Mouse (Mus musculus) right cerebral cortex, postnatal 10 days (tissue): Measurements from ENCODE around the gene AC129217.1.
A peak's percentile ranks its signal among the peaks of the same experiment; 100 is the strongest.

Experiments used
- DNase-seq, 2 experiments: peaks; one replicate each; pipeline ENCODE4 v3.0.0; 2021; ENCODE audit warnings: low spot score in 2 of 2

Gene AC129217.1

DNA sequence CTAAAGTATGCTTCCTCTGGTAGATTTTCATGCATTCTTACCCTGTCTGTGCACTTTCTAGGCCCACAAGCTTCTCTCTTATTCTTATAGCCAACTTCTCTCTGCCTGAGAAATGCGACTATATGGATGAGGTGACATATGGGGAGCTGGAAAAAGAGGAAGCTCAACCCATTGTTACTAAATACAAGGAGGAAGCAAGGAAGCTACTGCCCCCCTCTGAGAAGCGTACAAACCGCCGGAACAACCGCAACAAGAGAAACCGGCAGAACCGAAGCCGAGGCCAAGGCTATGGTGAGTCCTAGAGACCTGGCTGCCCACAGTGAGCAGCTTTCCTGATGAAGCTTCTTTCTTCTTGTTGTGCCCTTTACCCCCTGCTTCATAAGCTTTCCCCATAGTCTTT lies at the start of gene AC129217.1:
TSS of gene AC129217.1 (plus strand) at position 114 of the 400 bp plus-strand sequence.
- no peak for DNase-seq

DNA sequence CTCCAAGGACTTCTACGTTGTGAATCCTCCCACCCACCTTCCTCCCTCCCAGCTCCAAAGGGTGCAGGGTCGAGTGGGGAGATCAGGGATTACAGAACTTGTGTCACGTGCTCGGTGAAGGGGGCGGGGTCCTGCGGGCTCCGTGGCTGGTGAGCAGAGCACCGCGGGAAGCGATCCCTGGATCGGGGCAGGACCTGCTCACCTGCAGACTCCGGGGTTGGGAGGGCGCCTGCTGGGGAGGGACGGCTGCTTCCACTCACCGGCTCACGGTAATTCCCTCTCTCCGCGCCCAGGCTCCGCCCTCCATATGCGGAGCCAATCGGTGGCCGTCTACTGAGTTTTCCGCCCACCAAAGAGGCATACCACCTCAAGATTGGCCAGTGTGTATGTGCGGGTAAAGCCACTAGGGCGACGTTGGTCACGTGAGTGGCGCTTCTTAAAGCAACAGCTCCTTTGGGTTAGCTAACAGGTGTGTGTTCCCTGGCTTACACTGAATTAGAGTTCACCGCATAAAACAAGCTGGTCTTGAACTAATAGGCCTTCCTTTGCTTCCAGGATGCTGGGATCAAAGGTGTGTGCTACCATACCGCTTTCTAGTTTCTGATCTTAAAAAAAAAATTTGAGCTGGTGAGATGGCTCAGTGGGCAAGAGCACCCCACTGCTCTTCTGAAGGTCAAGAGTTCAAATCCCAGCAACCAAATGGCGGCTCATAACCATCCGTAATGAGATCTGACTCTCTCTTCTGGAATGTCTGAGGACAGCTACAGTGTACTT lies 43.4 kb upstream of the AC129217.1 start, which contains the start of gene Taf6l:
TSS of gene Taf6l (minus strand) at position 410 of the 774 bp plus-strand sequence.
- peak; percentile 95 to 98 for DNase-seq

DNA sequence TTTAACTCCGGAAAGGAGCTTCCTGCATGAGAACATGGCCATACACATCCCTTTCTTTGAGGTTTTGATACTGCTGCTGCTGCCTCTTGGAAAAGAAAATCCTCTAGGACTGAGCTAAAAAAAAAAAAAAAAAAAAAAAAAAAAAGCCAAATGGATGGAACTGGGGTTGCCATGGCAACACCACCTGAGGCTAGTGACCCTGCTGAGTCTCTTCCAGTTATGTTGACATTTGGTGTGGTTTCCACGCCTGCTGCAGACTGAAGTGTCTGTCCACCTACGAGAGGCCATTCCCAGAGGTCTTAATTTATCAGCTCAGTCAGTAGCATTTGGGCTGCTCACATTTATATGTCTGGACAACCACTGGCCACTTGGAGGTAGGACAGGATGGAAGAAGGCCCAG lies 41.1 kb upstream of the AC129217.1 start:
- no peak for DNase-seq

DNA sequence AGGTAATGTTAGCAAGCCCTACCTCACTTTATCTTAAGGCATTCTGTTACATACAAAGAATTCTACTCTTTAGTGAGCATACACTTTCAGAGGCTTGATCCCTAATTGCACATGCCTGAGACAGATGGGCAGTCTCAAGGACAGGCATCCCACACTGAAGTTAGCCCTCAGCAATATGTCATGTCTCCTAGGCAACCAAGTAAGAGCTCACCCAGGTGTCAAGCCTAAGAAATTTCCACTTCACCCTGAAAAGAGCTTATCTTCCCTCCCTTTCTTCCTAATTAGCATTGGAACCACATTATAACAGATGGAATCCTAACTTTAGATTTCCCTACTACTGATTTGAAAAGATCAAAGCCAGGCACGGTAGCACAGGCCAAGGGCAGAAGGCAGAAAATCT lies 40.4 kb upstream of the AC129217.1 start:
- DNase-seq: no peak

DNA sequence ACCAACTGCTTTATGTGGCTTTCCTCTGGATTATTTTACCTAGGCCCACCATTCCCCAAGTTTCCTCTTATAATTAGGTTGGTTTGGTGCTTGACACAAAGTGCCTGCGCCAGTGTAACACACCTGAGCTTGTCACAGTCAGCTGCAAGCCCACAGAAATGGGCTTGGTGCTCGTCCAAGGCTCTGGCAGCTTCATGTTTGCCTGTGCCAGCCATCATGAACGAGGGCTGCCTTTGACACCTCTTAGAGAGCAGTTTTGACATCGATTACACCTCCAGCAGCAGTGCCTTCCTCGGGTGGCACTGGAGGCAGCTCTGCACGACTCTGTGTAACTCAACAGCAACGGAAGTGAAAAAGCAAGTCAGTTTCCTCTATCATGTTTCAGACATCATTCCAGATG lies 39.4 kb upstream of the AC129217.1 start:
- DNase-seq: peak in 1 of 2 experiments; percentile 59

DNA sequence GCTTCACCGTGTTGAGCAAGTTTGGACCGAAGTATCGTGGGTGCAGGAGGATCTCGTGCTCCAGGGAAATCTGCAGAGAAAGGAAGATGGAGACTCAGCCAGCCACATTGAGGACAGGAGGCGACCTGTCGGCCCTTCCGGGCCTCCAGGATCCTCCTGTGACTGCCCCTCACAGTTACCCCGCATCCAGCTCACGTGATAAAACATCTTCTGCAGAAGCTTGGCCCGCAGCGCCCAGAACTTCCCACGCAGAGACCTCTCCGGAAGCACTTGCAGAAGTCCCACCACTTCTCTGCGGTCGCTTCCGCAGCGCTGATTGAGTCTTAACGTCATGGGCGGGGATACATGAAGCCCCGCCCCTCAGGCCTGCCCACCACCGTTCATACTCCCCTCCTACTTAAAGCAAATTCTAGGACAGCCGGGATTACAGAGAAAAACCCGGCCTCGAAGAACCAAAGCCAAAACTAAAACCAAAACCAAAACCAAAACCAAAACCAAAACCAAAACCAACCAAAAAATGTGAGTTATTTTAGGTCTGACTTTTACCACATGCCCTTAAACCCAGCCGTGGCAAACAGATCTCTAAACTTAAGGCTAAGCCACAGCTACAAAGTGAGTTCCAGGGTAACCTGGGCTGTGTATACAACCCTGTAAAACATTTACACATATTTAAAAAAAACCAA lies 31.2 kb upstream of the AC129217.1 start, which contains the start of gene Polr2g:
TSS of gene Polr2g (minus strand) at position 314 of the 683 bp plus-strand sequence.
- DNase-seq: peak; percentile 95 to 96

DNA sequence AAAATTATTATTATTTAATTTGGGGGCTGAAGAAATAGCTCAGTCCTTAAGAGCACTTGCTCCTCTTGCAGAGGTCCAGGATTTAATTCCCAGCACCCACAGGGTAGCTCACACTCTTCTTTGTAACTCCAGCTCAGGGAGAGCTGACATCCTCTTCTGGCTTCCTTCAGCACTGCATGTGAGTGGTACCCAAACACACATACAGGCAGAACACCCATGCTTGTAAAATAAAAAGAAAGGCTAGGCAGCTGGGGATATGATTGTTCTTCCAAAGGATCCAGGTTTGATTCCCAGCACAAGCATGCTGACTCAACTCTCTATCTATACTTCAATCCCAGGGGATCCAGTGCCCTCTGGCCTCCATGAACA lies 30.6 kb upstream of the AC129217.1 start:
- no peak for DNase-seq

DNA sequence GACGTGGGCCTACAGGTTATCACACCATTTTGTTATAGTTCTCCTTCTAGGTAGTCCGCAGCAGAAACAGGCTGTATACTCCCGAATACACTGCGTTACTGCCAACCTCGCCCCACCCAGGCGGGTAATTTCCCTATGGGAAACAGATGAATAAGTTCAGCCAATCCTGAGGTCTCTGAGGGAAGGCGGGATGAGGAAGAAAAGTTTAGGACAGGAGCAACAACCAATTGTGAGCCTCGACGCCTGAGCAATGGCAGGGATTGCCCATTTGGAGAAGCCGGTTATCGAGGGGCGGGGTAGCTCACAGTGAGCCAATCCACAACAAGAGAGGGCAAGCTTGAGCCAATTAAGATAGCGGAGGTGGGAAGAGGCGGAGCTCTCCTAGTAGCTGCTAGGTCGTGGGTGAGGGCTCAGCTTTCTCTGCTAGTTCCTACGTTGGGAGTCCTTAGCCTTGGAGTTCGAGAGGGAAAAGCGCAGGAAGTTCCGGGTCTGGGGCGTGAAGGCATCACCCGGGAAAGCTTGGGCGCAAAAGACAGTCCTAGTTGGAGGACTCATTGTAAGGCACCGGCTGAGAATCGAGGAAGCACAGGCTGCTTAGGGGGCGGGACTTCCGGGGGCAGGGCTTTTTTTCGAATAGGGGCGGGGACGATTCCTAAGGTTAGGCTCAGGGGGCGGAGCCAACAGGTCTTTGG lies 27.3 kb upstream of the AC129217.1 start, which contains the start of gene Zbtb3:
TSS of gene Zbtb3 (plus strand) at position 426 of the 692 bp plus-strand sequence.
- DNase-seq: peak; percentile 97 to 99

DNA sequence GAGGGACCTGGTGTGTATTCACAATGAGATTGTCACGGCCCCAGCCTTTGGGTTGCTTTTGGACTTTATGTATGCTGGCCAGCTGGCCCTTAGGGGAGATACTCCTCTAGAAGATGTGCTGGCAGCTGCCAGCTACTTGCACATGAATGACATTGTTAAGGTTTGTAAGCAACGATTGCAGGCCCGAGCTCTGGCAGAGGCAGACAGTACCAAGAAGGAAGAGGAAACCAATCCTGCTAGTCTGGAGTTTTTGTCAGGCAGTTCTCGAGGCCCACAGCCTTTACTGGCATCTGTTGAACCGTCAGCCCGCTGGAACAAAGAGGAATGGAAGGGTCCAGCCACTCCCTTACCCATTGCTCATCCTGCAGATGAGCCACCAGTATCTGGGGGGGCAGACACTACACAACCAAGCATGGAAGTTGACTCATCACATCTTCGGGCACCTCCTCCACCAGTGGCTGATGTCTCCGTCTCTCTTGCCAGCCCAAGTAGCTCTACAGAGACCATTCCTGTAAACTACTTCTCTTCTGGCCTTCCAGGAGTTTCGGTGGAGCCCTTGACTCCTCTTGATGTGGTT lies 26.3 kb upstream of the AC129217.1 start:
- DNase-seq: no peak

DNA sequence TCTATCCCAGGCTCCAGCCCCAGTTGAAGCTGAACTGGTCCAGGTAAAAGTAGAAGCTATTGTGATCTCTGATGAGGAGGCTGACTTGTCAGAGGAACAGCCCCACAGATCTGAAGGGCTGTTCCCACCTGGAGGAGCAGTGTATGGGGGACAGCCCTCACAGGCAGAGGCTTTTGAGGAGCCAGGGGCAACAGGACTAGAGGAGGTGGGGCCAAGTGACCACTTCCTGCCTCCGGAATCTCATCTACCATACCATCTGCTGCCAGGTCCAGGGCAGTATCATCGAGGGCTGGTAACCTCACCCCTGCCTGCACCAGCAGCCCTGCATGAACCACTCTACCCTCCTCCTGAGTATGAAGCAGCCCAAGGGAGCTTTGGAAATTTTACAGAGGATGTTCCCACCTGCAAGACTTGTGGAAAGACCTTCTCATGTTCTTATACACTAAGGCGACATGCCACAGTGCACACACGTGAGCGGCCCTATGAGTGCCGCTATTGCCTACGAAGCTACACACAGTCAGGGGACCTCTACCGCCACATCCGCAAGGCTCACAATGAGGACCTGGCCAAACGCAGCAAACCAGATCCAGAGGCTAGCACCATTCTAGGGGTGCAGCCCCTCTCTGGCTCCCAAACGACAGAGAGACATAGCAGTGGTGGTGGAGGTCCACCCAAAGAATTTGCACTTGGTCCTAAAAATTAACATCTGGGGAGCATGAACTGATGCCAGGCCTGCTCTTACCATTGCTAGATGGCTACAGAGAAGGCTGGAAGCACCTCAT lies 25.5 kb upstream of the AC129217.1 start:
- no peak for DNase-seq

DNA sequence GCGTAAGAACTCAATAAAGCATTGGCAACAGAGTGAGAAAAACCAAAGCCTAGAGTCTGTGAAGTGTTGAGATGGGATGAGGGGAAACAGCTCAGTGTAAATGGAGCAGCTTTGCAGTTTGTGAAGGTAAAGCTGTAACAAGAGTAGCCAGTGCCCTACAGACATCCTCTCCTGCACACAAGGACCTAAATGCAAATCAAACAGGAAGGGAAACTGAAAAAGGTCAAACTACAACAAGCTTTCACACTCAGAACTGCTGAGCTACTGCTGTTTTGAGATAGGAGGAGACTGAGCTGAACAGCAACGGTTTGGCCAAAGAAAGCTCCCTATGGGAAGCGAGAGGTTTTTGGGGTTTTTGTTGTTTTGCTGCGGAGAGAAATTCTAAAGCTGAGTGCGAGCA lies 22.8 kb upstream of the AC129217.1 start:
- DNase-seq: no peak

DNA sequence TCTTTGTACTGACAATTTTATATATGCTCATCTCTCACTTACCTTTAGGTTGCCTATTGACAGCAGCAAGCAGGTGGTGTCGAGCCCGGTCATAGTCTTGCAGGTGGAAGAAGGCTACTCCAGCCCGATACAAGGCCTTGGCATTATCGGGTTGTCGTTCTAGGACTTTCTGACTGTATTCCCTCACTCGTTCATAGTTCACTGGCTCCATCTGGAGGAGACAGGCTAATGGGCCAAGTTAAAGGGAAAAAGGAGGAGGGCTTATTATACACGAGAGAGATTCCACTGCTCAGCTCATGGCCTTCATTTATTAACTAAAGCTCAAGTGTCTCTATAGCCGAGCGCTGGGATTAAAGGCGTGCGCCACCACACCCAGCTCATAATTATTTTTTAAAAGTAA lies 13.8 kb upstream of the AC129217.1 start:
- DNase-seq: no peak

DNA sequence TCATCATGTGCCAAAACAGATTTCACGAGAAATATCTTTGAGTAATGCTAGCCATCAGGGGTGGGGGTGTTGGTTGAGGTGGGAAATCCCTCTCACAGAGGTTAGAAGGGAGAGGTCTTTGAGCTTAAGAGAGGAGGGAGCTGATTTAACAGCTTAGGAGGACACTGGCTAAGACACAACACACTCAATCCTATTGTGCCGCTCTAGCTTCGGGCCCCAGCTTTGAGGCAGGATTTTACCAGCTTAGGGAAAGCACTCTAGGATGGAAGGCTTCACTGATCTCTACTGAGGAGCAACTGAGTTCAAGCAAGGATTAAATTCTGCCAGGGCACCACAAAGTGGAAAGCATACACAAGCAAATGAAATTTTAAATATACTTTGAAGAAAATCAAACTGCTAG lies 12.6 kb upstream of the AC129217.1 start:
- no peak for DNase-seq

DNA sequence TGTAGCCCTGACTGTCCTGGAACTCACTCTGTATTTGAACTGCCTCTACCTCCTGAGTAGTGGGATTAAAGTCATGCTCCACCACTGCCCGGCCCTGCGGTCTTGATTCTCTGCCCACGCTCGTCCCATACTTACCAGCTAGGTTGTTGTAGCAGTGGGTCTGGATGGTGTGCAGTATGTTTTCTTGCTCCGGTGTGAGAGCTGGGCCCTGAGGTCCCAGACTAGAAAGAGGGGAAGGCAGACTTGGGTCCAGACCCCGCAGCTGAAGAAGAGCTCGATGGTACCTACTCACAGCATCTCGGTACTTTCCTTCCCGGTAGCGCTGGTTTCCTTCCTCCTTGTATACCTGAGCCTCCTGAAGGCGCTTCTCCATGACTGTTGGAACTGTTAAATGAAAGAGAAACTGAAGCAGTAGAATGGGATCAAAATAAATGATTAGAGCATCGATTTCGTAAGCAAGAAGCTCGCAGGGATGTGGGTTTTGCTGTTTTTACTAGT lies 11.2 kb upstream of the AC129217.1 start:
- DNase-seq: no peak

DNA sequence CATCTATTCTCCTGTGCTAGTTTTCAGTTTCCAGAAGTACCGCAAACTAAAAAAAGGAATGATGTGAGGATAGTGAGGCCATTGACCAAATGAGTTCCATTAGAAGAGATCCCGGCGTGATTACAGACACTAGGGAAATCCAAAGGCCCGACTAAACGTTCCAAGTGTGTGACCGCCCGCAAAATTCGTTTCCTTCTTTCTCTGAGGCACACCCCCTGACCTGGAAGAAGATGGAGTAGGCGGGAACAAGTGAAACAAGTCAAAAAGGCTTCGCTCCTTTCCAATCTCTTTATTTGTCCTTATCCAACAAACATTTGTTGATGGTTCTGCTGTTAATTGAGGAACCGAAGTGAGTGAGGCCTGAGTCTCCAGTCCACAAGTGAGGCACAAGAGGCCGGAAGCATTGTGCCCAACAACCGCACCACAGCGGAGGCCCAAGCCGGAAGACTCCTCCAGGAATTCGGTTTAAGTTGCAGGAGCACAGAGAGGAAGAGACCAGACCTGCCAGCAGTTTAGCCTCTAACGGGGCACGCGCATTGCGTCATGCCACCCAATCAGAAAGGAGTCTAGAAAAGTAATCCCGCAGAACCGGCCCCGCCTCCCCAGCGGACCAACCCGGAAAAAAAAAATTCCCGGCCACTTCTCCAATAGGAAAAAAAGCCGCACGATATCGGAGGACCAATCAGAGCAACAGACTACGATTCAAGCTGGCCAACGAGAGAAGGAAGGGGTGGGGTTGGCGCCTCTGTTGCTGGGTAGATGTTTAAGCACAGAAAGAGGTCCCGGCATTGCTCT lies 10.6 kb upstream of the AC129217.1 start, which contains the start of gene Ttc9c:
TSS of gene Ttc9c (minus strand) at position 533 of the 795 bp plus-strand sequence.
- DNase-seq: peak; percentile 98 to 99

DNA sequence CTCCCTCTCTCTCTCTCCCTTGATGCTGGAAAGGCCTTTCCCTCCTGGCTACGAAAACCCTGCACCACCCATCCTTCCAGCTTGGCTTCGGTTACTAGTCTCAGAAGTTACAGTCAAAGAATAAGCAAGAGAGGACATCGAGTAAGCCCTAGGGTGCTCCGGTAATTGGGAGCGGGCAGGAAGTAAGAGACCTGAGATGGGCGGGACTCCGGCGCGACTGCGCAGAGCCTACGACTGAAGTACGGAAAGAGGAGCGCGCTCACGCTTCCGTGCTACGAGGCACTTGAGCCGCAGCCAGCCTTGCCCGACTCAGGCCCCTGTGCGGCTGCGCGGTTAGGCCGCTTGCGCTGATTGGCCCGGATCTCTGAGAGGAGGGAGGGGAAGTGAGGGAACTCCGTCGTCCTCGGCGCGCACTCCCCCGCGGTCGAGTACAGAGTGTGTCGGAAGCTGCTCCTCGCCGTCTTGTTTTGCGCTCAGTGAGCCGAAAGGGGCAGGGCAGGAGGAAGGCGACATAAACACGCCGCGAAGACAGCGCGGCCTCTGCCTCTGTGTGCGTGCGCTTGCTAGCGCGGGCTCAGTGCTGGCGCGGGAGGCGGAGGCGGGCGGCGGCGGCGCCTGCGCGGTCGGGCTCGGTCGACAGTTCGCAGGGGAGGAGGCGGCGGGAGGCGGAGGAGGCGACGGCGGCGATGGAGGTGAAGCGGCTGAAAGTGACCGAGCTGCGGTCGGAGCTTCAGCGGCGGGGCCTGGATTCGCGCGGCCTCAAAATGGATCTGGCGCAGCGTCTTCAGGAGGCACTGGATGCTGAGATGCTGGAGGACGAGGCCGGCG lies 9.8 kb upstream of the AC129217.1 start, which contains the start of gene Hnrnpul2:
TSS of gene Hnrnpul2 (plus strand) at position 415 of the 828 bp plus-strand sequence.
- peak; percentile 99 for DNase-seq

DNA sequence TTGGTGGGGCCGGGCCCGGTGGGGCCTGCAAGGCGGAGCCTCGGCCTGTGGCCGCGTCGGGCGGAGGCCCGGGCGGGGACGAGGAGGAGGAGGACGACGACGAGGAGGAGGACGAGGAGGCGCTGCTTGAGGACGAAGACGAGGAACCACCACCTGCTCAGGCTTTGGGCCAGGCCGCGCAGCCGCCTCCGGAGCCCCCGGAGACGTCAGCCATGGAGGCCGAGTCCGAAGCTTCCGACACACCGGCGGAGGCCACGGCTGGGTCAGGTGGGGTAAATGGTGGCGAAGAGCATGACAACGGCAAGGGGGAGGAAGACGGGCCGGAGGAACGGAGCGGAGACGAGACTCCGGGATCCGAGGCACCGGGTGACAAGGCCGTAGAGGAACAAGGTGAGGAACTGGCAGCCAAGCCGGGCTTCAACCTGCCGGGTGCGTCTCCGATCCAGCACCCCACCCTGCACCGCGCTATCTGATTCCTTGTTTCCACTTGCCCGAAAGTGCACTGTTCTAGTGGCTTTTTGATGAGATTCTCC lies 9.1 kb upstream of the AC129217.1 start:
- peak; percentile 55 to 62 for DNase-seq

DNA sequence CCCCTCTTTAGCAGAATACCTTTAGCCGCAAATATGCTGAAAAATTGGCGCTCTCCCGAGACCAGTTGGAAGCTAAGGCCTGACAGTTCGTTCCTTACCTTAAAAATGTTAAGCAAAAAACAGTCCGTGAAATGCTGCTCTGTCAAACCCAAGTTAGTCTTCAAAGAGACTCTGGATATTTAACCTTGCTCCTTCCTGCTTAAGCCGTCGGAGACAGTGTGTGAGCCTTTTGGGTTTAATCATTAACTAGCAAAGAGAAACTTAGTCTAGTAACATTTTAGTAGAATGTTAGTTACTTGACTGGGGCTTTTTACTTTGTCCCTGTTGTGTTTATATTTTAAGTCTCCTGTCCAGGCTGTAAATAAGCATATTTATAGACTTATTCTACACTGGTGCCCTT lies 8.4 kb upstream of the AC129217.1 start:
- no peak for DNase-seq

DNA sequence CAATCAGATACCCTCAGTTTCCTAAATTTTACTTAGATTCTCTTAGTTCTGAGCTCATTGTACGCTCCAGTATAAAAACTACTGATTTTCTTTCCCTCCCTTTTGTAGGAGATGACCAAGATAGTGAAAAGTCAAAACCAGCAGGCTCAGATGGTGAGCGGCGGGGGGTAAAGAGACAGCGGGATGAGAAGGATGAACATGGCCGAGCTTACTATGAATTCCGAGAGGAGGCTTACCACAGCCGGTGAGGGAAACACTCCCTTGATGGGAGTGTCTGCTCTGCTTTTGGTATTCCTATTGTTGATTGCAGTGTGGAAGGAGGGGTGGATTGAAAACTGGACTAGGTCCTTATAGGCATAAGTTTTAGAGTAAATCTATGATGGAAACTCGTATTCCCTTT lies 6.9 kb upstream of the AC129217.1 start:
- DNase-seq: no peak
